Mouse (Mus musculus) urinary bladder, postnatal 25 days (tissue): ENCODE results near the gene Eif4e.

Source experiments
- DNase-seq: peaks from one replicate; pipeline ENCODE4 v3.0.0; 2022; ENCODE audit warnings: low spot score

The Eif4e gene

DNA sequence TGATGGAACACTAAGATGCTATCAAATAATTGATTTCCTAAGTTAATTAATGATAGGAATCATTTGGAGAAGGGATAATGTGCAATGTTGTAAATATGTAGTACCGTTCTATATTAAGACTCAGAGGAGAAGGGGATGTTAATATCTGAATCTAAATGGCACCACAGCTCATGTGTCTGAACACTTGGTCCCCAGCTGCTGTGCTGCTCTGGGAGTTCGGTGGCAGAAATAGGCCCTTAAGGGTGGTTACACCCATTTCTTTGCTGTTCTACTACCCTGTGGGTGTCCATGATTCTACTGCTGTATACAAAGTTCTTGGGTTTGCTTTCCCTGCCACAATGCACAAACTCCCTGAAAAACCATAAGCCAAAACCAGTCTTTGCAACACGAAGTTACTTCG lies 61.2 kb downstream of the Eif4e start:
- no peak for DNase-seq

DNA sequence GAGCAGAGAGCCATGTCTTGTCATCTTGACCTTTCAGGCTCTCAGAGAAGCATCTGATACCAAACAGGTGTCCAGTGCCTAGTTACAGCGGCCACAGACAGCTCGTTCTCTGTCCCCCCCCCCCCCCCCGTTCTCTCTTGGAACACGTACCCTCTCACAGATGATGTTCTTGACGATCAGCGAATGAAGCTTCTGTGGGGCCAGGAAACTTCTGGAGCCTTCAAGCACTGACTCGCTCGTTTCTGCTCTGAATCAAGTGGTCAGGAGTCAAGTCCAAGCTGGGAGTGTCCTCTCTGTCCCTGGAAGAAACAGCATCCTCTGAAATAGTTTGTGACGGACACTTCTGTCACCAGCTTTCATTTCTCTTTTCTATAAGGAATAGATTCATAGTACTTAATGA lies 62.0 kb downstream of the Eif4e start:
- DNase-seq, result no peak

GRCm38 (mm10) chr3:138591002-138591401 lies 65.0 kb downstream of the Eif4e start:
- no peak for DNase-seq

GRCm38 (mm10) chr3:138591806-138592365 lies 65.9 kb downstream of the Eif4e start:
- DNase-seq, result no peak

DNA sequence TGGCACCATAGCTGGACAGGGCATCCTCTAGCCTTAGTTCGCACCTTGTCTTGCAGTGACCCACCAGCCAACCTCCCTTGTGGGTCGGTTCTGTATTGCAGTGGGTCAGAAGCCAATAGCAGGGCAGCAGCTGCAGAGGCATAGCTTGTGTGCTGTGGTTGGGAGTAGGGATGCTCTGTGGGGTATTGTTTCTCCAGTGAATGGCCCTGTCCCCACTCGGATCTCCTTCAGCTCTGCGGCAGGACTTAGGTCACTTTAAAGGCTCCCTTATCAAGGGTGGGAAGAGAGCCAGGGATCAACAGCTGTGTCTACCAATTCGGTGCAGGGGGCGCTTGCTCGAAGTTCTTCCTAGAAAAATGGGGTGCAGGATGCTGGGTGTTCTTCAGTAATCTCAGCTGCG lies 67.2 kb downstream of the Eif4e start:
- no peak for DNase-seq

- no peak for DNase-seq
Measured at GRCm38 (mm10) chr3:138593911-138594310, 67.9 kb downstream of the Eif4e start.

DNA sequence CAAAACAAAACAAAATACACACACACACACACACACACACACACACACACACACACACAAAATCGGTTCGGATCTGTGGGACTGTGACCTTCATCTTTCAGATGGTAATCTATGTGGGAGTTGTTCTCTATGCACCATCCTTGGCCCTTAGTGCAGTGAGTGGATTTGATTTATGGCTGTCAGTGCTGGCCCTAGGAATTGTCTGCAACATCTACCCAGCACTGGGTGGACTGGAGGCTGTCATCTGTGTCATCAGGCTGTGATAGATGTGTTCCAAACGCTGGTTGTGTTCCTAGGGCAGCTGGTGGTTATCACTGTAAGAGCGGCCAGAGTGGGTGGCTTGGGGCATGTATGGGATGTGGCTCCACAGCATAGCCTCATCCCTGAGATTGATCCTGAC lies 75.1 kb downstream of the Eif4e start:
- DNase-seq, result no peak

GRCm38 (mm10) chr3:138605132-138605531 lies 79.2 kb downstream of the Eif4e start:
- DNase-seq, result no peak

- DNase-seq, result no peak
Measured at GRCm38 (mm10) chr3:138608665-138609064, 82.7 kb downstream of the Eif4e start.
